Mouse (Mus musculus) intestine, embryonic 16.5 days (tissue): ENCODE measurements around the gene Pfdn6. TPM values are rescaled to one million over a fixed set of nuclear protein-coding genes. Genes with fewer than 3 reads are reported as not detected.
"Not testable (repeated sequence)": the region's sequence is repeated elsewhere in the genome, so short reads cannot be mapped to it uniquely, and the experiment has no call there.

ENCODE experiments used
- ATAC-seq: fragments of 200-750 bp; cut with Nextera tagmentation; 2 replicates; pipeline ENCODE4 v1.8.0; 2017; ENCODE audit warnings: moderate TSS enrichment, moderate library complexity
- H3K27ac ChIP-seq: fragments of 300-500 bp; sonication (generic); 2 replicates; pipeline ENCODE4 v1.5.1; 2014; ENCODE audit warnings: mild to moderate bottlenecking, low read length
- H3K27me3 ChIP-seq: fragments of 300-500 bp; sonication (generic); replicated peaks from 2 replicates; pipeline ENCODE4 v1.6.1; 2014; ENCODE audit warnings: low read length, control low read depth, mixed read lengths; ENCODE audit not compliant: control insufficient read depth, insufficient read depth
- H3K36me3 ChIP-seq: fragments of 300-500 bp; sonication (generic); 2 replicates; pipeline ENCODE4 v1.6.1; 2014; ENCODE audit warnings: low read length, control low read depth; ENCODE audit not compliant: control insufficient read depth, insufficient read depth
- H3K4me1 ChIP-seq: fragments of 300-500 bp; sonication (generic); 2 replicates; pipeline ENCODE4 v1.6.1; 2014; ENCODE audit warnings: low read length, control low read depth, mixed read lengths; ENCODE audit not compliant: control insufficient read depth, insufficient read depth
- H3K4me2 ChIP-seq: fragments of 300-500 bp; sonication (generic); 2 replicates; pipeline ENCODE4 v1.6.1; 2014; ENCODE audit warnings: low read depth, low read length, control low read depth
- H3K4me3 ChIP-seq: fragments of 300-500 bp; sonication (generic); 2 replicates; pipeline ENCODE4 v1.5.1; 2014; ENCODE audit warnings: mild to moderate bottlenecking, low read length
- H3K9ac ChIP-seq: fragments of 300-500 bp; sonication (generic); 2 replicates; pipeline ENCODE4 v1.6.1; 2014; ENCODE audit warnings: low read depth, low read length
- H3K9me3 ChIP-seq: fragments of 300-500 bp; sonication (generic); 2 replicates; pipeline ENCODE4 v1.6.1; 2016; ENCODE audit warnings: low read length, control low read depth; ENCODE audit not compliant: control insufficient read depth
- WGBS: fragments of 180-500 bp; shearing (Covaris S2); extraction: QIAGEN DNeasy Blood & Tissue Kit; methylation state at CpG from one replicate; pipeline ENCODE4 v1.1.7; 2014; 5-methylcytosine and 5-hydroxymethylcytosine counted together
- polyA plus RNA-seq: library from polyadenylated mRNA; unstranded; fragments of >200 nt; fragmentation: Nextera tagmentation; extraction: Ambion mirVana; gene quantifications from 2 replicates; pipeline ENCODE4 v1.2.1, GENCODE M21; 2015

Gene Pfdn6
- polyA plus RNA-seq, 1 experiment from 2014 or later, result 167 TPM

GRCm38 (mm10) chr17:33893011-33893410, 47.1 kb downstream of the Pfdn6 start:
- not testable (repeated sequence) for H3K27ac ChIP-seq, H3K36me3 ChIP-seq, ATAC-seq, H3K27me3 ChIP-seq, H3K9me3 ChIP-seq, H3K4me2 ChIP-seq, H3K4me3 ChIP-seq, H3K9ac ChIP-seq, H3K4me1 ChIP-seq
- WGBS, result 62% methylated on average over 4 of the region's 4 CpGs

- WGBS, result 21% methylated on average over 7 of the region's 7 CpGs
- H3K27me3 ChIP-seq, result no peaks in the 10 kb centered on the region
- no peaks in the 10 kb centered on the region for H3K9me3 ChIP-seq
- H3K4me3 ChIP-seq, result no peak overlapping the region
- H3K36me3 ChIP-seq, result no peaks in the 10 kb centered on the region
- no peak overlapping the region for H3K4me2 ChIP-seq
- H3K27ac ChIP-seq, result no peak overlapping the region
- peaks cover 10% of the 10 kb centered on the region for H3K4me1 ChIP-seq
- ATAC-seq, result no peak
- no peak overlapping the region for H3K9ac ChIP-seq
Observed at GRCm38 (mm10) chr17:33892429-33892828, 47.7 kb downstream of the Pfdn6 start.

DNA sequence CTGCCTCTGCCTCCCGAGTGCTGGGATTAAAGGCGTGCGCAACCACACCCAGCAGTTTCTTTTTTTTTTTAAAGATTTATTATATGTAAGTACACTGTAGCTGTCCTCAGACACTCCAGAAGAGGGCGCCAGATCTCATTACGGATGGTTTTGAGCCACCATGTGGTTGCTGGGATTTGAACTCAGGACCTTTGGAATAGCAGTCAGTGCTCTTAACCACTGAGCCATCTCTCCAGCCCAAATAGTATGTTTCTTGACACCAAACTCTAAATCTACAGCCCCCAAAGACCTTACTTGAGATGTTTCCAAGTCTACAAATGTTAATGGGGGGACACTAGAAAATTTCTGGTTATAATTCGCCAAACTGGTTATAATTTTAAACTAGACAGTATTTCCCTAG, 48.3 kb downstream of the Pfdn6 start:
- not testable (repeated sequence) for H3K27me3 ChIP-seq, H3K27ac ChIP-seq, H3K4me2 ChIP-seq, H3K4me3 ChIP-seq, H3K9me3 ChIP-seq, ATAC-seq, H3K36me3 ChIP-seq, H3K4me1 ChIP-seq, H3K9ac ChIP-seq
- 69% methylated on average over 6 of the region's 6 CpGs for WGBS

- ATAC-seq, result no peak
- H3K4me1 ChIP-seq, result peaks cover 10% of the 10 kb centered on the region
- H3K9me3 ChIP-seq, result no peaks in the 10 kb centered on the region
- H3K4me2 ChIP-seq, result no peak overlapping the region
- H3K4me3 ChIP-seq, result no peak overlapping the region
- H3K36me3 ChIP-seq, result no peaks in the 10 kb centered on the region
- 65% methylated on average over 2 of the region's 2 CpGs for WGBS
- H3K27me3 ChIP-seq, result no peaks in the 10 kb centered on the region
- H3K9ac ChIP-seq, result no peak overlapping the region
- no peak overlapping the region for H3K27ac ChIP-seq
Observed at GRCm38 (mm10) chr17:33891357-33891756, 48.8 kb downstream of the Pfdn6 start.

GRCm38 (mm10) chr17:33890533-33891059, 49.5 kb downstream of the Pfdn6 start, which contains the start of gene Kifc1:
Gene Kifc1 (minus strand): TSS chr17:33890661.
- ATAC-seq, result peak; percentile 99
- Histone ChIP-seq H3K9me3 (no peaks in the 10 kb centered on the region), H3K27me3 (no peaks in the 10 kb centered on the region), H3K36me3 (no peaks in the 10 kb centered on the region), H3K9ac (peak within 1 kb of the TSS; percentile 73), H3K27ac (no peak within 1 kb of the TSS), H3K4me3 (peak within 1 kb of the TSS; percentile 64), H3K4me1 (peaks cover 10% of the 10 kb centered on the region), H3K4me2 (peak within 1 kb of the TSS; percentile 58)
- WGBS, result under 1% methylated on average over 49 of the region's 49 CpGs

- H3K36me3 ChIP-seq, H3K27me3 ChIP-seq, H3K27ac ChIP-seq, H3K9me3 ChIP-seq, H3K4me1 ChIP-seq: not testable (repeated sequence)
- Histone ChIP-seq H3K9ac (peak overlapping the region; percentile 73), H3K4me3 (peak overlapping the region; percentile 64), H3K4me2 (peak overlapping the region; percentile 58)
- under 1% methylated on average over 38 of the region's 44 CpGs for WGBS
- peak; percentile 36 for ATAC-seq
Observed at GRCm38 (mm10) chr17:33889941-33890532, 50.1 kb downstream of the Pfdn6 start.

Other genes starting within 250 kb of the Pfdn6 start
- 50.4 and 54.7 TPM in 2 replicates for gene March2, start 221.7 kb downstream of the Pfdn6 start, polyA plus RNA-seq
- 193 and 220 TPM in 2 replicates for gene Rab11b, start 179.8 kb downstream of the Pfdn6 start, polyA plus RNA-seq
- 22.4 and 24.5 TPM in 2 replicates for gene Angptl4, start 158.5 kb downstream of the Pfdn6 start, polyA plus RNA-seq
- gene Kank3, start 129.8 kb downstream of the Pfdn6 start, polyA plus RNA-seq, result 22.7 and 23.5 TPM in 2 replicates
- 838 and 894 TPM in 2 replicates for gene Rps28, start 115.8 kb downstream of the Pfdn6 start, polyA plus RNA-seq
- gene Ndufa7, start 115.8 kb downstream of the Pfdn6 start, polyA plus RNA-seq, result 533 and 550 TPM in 2 replicates
- gene Cd320, start 97.3 kb downstream of the Pfdn6 start, polyA plus RNA-seq, result 47.6 and 53.8 TPM in 2 replicates
- not detected in 2 replicates for gene Gm7029, start 66.5 kb downstream of the Pfdn6 start, polyA plus RNA-seq
- 5.9 and 7.0 TPM in 2 replicates for gene Kifc1, start 49.7 kb downstream of the Pfdn6 start, polyA plus RNA-seq
- gene Platr17, start 35.2 kb downstream of the Pfdn6 start, polyA plus RNA-seq, result 0.40 TPM in 1 of 2 replicates, not detected in the other
- 37.6 and 41.6 TPM in 2 replicates for gene Daxx, start 30.9 kb downstream of the Pfdn6 start, polyA plus RNA-seq
- 44.5 and 45.8 TPM in 2 replicates for gene Tapbp, start 24.4 kb downstream of the Pfdn6 start, polyA plus RNA-seq
- 12.9 and 15.0 TPM in 2 replicates for gene Zbtb22, start 24.4 kb downstream of the Pfdn6 start, polyA plus RNA-seq
- 24.4 and 25.9 TPM in 2 replicates for gene Rgl2, start 10.8 kb downstream of the Pfdn6 start, polyA plus RNA-seq
- gene Wdr46, start 317 bp upstream of the Pfdn6 start, polyA plus RNA-seq, result 24.3 and 26.1 TPM in 2 replicates
- 12.6 and 15.5 TPM in 2 replicates for gene B3galt4, start 11.1 kb upstream of the Pfdn6 start, polyA plus RNA-seq
- 46.3 and 48.1 TPM in 2 replicates for gene Vps52, start 15.5 kb upstream of the Pfdn6 start, polyA plus RNA-seq
- 1,753 and 1,902 TPM in 2 replicates for gene Rps18, start 15.7 kb upstream of the Pfdn6 start, polyA plus RNA-seq
- gene H2-K1, start 60.0 kb upstream of the Pfdn6 start, polyA plus RNA-seq, result 307 and 325 TPM in 2 replicates
- gene Ring1, start 84.3 kb upstream of the Pfdn6 start, polyA plus RNA-seq, result 9.3 and 12.1 TPM in 2 replicates
- 66.0 and 66.7 TPM in 2 replicates for gene H2-Ke6, start 87.7 kb upstream of the Pfdn6 start, polyA plus RNA-seq
- 171 and 176 TPM in 2 replicates for gene Slc39a7, start 91.3 kb upstream of the Pfdn6 start, polyA plus RNA-seq
- gene Rxrb, start 91.5 kb upstream of the Pfdn6 start, polyA plus RNA-seq, result 37.6 and 38.4 TPM in 2 replicates
- 0.20 and 0.45 TPM in 2 replicates for gene Col11a2, start 99.1 kb upstream of the Pfdn6 start, polyA plus RNA-seq
- gene H2-Oa, start 152.0 kb upstream of the Pfdn6 start, polyA plus RNA-seq, result 0.62 and 0.95 TPM in 2 replicates
- gene H2-DMa, start 179.2 kb upstream of the Pfdn6 start, polyA plus RNA-seq, result 13.4 and 15.3 TPM in 2 replicates
- 72.3 and 73.0 TPM in 2 replicates for gene Brd2, start 182.3 kb upstream of the Pfdn6 start, polyA plus RNA-seq
- 0.87 and 0.99 TPM in 2 replicates for gene H2-DMb2, start 203.0 kb upstream of the Pfdn6 start, polyA plus RNA-seq
- gene H2-DMb1, start 212.7 kb upstream of the Pfdn6 start, polyA plus RNA-seq, result 3.0 and 3.6 TPM in 2 replicates
- gene Tap1, start 247.2 kb upstream of the Pfdn6 start, polyA plus RNA-seq, result 8.4 and 8.5 TPM in 2 replicates
- 13.4 and 15.3 TPM in 2 replicates for gene Psmb9, start 247.4 kb upstream of the Pfdn6 start, polyA plus RNA-seq